Mouse (Mus musculus) forebrain, postnatal 0 days (tissue): ENCODE measurements at regions not wholly inside any gene's neighbourhood (a gene's known extent, or its start where the extent isn't known, plus 50 kb on each side); places are given as distances from the start of the nearest gene placed in this dataset.
"Not testable (repeated sequence)": the region's sequence is repeated elsewhere in the genome, so short reads cannot be mapped to it uniquely, and the experiment has no call there.

ENCODE experiments used
- ATAC-seq: fragments of 200-750 bp; cut with Nextera tagmentation; 2 replicates; pipeline ENCODE4 v1.8.0; 2017; ENCODE audit warnings: mild to moderate bottlenecking, moderate library complexity
- DNase-seq: peaks from one replicate; pipeline ENCODE4 v3.0.0-alpha.2; 2015
- H3K27ac ChIP-seq: fragments of 300-500 bp; sonication (generic); 2 replicates; pipeline ENCODE4 v1.5.1; 2014; ENCODE audit warnings: low read depth, mild to moderate bottlenecking, antibody characterized with exemption, low read length, moderate library complexity, mixed read lengths
- H3K27me3 ChIP-seq: fragments of 300-500 bp; sonication (generic); 2 replicates; pipeline ENCODE4 v1.6.1; 2014; ENCODE audit warnings: mild to moderate bottlenecking, low read length, mixed read lengths; ENCODE audit not compliant: insufficient read depth
- H3K36me3 ChIP-seq: fragments of 300-500 bp; sonication (generic); 2 replicates; pipeline ENCODE4 v1.6.1; 2014; ENCODE audit warnings: mild to moderate bottlenecking, moderate library complexity; ENCODE audit not compliant: insufficient read depth
- H3K4me1 ChIP-seq: fragments of 300-500 bp; sonication (generic); 2 replicates; pipeline ENCODE4 v1.6.1; 2014; ENCODE audit warnings: antibody characterized with exemption; ENCODE audit not compliant: insufficient read depth
- H3K4me2 ChIP-seq: fragments of 300-500 bp; sonication (generic); 2 replicates; pipeline ENCODE4 v1.6.1; 2014; ENCODE audit warnings: low read depth, mild to moderate bottlenecking, moderate library complexity
- H3K4me3 ChIP-seq: fragments of 300-500 bp; sonication (generic); 2 replicates; pipeline ENCODE4 v1.5.1; 2014; ENCODE audit warnings: low read depth, low read length, mixed read lengths
- H3K9ac ChIP-seq: fragments of 300-500 bp; sonication (generic); 2 replicates; pipeline ENCODE4 v1.6.1; 2014; ENCODE audit warnings: mild to moderate bottlenecking
- H3K9me3 ChIP-seq: fragments of 300-500 bp; sonication (generic); 2 replicates; pipeline ENCODE4 v1.6.1; 2016; ENCODE audit warnings: low read length
- CTCF ChIP-seq: sonication (generic); IDR thresholded peaks from 2 replicates; pipeline ENCODE4 v1.5.1; 2016; ENCODE audit warnings: antibody characterized with exemption, control low read depth, low read depth
- WGBS: fragments of 180-500 bp; shearing (Covaris S2); extraction: QIAGEN DNeasy Blood & Tissue Kit; methylation state at CpG from one replicate; pipeline ENCODE4 v1.1.7; 2014; 5-methylcytosine and 5-hydroxymethylcytosine counted together

DNA sequence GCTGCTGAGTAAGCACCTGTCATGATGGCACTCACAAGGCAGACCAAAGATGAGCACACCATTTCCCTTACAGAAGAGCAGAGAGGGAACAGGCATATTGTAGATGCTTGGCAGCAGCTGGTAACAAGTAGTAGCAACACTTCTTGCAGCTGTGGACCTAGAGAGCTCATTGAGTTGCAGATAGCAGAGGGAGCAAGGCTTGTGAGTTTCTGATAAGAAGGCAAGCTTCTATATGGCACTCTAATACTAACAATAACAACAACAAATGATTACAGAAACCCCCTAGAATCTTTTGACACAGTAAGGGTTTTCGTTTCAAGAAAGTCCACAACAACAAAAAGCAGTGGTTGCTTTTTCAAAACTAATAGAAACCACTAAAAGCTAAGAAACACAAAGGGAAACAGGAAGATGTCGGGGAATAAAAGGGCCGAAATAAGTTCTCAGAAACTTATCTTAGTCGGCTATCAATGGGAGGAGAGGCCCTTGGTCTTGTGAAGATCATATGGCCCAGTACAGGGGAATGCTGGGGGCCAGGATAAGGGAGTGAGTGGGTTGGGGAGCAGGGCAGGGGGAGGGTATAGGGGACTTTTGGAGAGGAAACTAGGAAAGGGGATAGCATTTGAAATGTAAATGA, 248.5 kb upstream of the Tusc1 start:
- Histone ChIP-seq H3K4me1 (no peaks in the 10 kb centered on the region), H3K4me3 (no peak overlapping the region), H3K36me3 (no peaks in the 10 kb centered on the region), H3K4me2 (no peak overlapping the region), H3K9me3 (0 out of 2 replicates have a peak, but pooled peaks cover 3% of the 10 kb centered on the region), H3K27ac (no peak overlapping the region), H3K9ac (no peak overlapping the region), H3K27me3 (no peaks in the 10 kb centered on the region)
- TF ChIP-seq CTCF, result no peak
- no peak for ATAC-seq
- WGBS, result 73% methylated on average over 4 of the region's 4 CpGs
- DNase-seq, result no peak

DNA sequence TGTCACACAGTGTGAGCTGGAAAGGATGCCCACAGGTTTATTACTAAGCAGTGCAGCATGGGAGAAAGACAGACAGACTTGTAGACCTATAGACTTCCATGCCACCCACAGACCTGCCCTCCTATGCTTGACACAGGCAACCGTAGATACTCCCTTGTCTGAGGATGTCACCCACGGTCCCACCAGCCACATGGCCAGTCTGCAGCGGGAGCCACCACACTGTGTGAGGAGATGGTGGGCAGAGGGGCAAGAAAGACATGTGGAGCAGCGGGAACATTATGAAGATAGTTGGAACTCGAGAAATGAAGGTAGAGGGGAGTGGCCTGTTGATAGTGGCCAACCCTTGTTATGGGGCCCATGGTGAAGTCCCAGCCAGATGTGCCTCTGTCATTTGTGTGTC, 244.0 kb upstream of the Tusc1 start:
- Histone ChIP-seq H3K27me3 (no peaks in the 10 kb centered on the region), H3K27ac (no peak overlapping the region), H3K4me1 (no peaks in the 10 kb centered on the region), H3K9ac (no peak overlapping the region), H3K4me3 (no peak overlapping the region), H3K36me3 (no peaks in the 10 kb centered on the region), H3K4me2 (no peak overlapping the region), H3K9me3 (no peaks in the 10 kb centered on the region)
- DNase-seq (no peak), ATAC-seq (no peak)
- 85% methylated on average over 5 of the region's 5 CpGs for WGBS
- no peak for TF ChIP-seq CTCF

DNA sequence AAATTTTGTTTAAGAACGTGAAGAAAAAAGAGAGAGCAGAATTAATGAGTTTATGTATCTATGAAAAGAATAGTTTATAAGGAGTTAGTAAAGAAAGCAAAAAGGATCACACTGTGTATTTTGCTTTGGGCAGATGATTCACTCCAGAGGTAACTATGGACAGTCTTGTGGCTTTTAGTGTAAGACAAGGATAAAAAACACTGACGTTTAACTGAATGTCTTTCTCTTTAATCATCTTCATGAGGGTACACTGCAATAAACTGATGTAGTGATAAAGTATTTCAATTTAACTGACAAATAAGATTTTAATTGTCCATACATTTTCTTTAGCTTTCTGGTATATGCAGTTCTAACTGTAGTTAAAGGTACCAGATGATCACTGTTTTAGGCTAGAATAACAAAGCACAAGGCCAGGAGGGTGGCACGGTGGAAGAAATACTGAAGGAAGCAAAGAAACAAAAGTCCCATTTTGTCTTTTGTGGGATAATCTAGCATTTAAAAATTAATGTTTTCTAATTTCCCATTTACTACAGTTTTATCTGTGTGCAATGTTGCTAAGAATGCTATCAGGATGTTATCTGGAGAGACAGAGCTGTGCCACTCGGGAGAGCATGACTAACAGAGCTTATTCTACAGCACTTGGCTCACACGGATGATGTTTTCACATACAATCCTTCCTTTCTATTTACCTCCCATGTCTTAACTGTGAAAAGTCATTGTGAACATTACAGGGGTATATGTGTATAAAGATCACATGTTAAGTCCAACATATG, 232.4 kb upstream of the Tusc1 start:
- H3K9me3 ChIP-seq, result no peaks in the 10 kb centered on the region
- no peak overlapping the region for H3K4me2 ChIP-seq
- TF ChIP-seq CTCF, result no peak
- no peaks in the 10 kb centered on the region for H3K27me3 ChIP-seq
- 74% methylated on average over 5 of the region's 5 CpGs for WGBS
- no peaks in the 10 kb centered on the region for H3K4me1 ChIP-seq
- H3K4me3 ChIP-seq, result no peak overlapping the region
- no peak for ATAC-seq
- no peak for DNase-seq
- no peak overlapping the region for H3K27ac ChIP-seq
- no peak overlapping the region for H3K9ac ChIP-seq
- H3K36me3 ChIP-seq, result no peaks in the 10 kb centered on the region

DNA sequence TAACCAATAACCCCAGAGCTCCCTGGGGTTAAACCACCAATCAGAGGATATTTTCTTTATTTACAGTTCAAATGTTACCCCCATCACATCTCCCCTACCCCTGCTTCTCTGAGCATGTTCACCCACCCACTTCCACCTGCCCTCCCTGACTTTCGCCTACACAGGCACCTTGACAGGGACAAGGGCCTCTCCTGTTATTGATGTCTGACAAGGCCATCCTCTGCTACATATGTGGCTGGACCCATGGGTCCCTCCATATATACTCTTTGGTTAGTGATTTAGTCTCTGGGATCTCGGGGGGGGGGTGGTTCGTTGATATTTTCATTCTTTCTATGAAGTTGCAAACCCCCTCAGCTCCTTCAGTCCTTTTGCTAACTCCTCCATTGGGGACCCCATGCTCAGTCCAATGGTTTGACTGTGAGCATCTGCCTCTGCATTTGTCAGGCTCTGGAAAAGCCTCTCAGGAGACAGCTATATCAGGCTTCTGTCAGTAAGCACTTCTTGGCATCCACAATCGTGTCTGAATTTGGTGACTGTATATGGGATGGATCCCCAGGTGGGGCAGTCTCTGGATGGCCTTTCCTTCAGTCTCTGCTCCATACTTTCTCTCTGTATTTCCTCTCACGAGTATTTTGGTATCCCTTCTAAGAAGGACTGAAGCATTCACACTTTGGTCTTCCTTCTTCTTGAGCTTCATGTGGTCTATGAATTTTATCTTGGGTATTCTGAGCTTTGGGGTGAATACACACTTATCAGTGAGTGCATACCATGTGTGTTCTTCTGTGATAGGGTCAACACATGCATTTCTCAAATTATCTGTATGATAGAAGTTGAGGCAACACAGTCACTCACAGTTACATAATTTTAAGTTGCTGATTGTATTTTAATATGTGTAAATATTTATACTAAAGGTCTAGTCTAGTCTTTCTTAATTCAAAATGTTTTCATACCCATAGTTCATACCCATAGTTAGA, 220.8 kb upstream of the Tusc1 start:
- no peak overlapping the region for H3K27ac ChIP-seq
- no peak for TF ChIP-seq CTCF
- no peaks in the 10 kb centered on the region for H3K36me3 ChIP-seq
- WGBS, result 81% methylated on average over 5 of the region's 5 CpGs
- H3K4me3 ChIP-seq, result no peak overlapping the region
- no peak overlapping the region for H3K4me2 ChIP-seq
- no peak overlapping the region for H3K9ac ChIP-seq
- no peaks in the 10 kb centered on the region for H3K4me1 ChIP-seq
- no peaks in the 10 kb centered on the region for H3K9me3 ChIP-seq
- H3K27me3 ChIP-seq, result no peaks in the 10 kb centered on the region
- ATAC-seq, result no peak
- no peak for DNase-seq

DNA sequence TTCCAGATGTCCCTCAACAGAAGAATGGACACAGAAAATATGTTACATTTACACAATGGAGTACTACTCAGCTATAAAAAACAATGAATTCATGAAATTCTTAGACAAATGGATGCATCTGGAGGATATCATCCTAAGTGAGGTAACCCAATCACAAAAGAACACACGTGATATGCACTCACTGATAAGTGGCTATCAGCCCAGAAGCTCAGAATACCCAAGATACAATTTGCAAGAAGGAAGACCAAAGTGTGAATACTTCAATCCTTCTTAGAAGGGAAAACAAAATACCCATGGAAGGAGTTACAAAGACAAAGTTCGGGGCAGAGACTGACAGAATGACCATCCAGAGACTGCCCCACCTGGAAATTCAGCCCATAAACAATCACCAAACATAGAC, 219.9 kb upstream of the Tusc1 start:
- H3K4me1 ChIP-seq, H3K4me3 ChIP-seq, DNase-seq, H3K9me3 ChIP-seq, H3K4me2 ChIP-seq, H3K27ac ChIP-seq, H3K36me3 ChIP-seq, H3K9ac ChIP-seq, H3K27me3 ChIP-seq, ATAC-seq: not testable (repeated sequence)
- 79% methylated on average over 2 of the region's 2 CpGs for WGBS

DNA sequence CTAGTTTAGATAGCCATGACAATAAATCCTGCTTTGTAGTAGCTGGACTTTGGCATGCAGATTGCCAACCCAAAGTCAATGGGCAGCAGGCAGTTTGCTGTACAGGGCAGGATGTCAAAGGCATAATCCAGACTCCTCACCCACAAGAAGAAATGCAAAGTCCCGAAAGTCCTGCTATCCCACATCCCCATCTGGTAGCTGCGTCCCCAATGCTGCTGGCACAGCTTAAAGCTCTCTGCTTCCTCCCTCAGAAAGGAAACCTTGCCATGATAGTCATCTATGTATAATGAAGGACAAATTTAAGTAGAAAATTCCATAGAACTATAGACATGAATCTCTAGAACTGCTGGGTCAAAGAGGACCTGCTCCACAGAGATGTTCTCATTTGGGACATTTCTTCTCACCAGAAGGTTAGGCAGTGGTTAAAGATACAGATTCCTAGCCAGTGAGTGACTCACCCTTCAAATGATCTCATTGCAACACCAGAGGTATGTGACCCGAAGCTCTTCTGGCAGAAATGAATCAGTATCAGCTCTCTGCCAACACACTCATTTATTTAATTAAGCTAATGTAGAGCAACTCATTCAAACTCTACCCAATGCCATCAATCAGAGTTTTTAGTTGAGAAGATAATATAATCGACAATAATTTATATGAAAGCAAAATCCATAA, 217.3 kb upstream of the Tusc1 start:
- no peak overlapping the region for H3K27ac ChIP-seq
- H3K27me3 ChIP-seq, result no peaks in the 10 kb centered on the region
- H3K36me3 ChIP-seq, result no peaks in the 10 kb centered on the region
- H3K9me3 ChIP-seq, result no peaks in the 10 kb centered on the region
- ATAC-seq (no peak), DNase-seq (no peak)
- 77% methylated on average over 4 of the region's 4 CpGs for WGBS
- no peak overlapping the region for H3K9ac ChIP-seq
- no peaks in the 10 kb centered on the region for H3K4me1 ChIP-seq
- no peak overlapping the region for H3K4me3 ChIP-seq
- no peak for TF ChIP-seq CTCF
- H3K4me2 ChIP-seq, result no peak overlapping the region
